Mouse (Mus musculus) ZHBTc4 (cell line): Measurements from ENCODE around the gene Ago3.

Experiments used
- DNase-seq: peaks from one replicate; pipeline ENCODE4 v3.0.0-alpha.2; 2011; ENCODE audit warnings: low read depth, low spot score

Gene Ago3

GRCm38 (mm10) chr4:126423866-126424265 lies 5.5 kb downstream of the Ago3 start:
- DNase-seq = no peak

- no peak for DNase-seq
Measured at GRCm38 (mm10) chr4:126415707-126416106, 13.6 kb downstream of the Ago3 start.

- DNase-seq = no peak
Measured at GRCm38 (mm10) chr4:126412526-126412925, 16.8 kb downstream of the Ago3 start.

DNA sequence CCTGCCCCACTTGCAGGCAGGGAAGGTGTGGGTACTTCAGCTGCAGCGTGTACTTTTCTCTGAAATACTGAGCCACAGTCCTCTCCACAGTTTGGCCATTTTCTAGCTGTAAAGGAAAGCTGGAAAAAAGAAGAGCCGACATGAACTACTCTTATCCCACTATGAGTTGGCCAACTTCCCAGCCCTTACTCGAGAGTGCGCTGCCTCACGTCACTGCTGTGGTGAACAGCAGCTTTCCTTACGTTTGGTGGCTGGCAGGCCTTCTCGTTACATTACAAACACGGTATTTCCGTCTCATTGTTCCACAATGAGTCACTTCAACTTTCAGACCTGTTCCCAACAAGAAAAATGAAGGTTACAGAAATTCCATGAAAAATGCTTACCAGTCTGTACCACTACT lies 57.9 kb downstream of the Ago3 start:
- no peak for DNase-seq

DNA sequence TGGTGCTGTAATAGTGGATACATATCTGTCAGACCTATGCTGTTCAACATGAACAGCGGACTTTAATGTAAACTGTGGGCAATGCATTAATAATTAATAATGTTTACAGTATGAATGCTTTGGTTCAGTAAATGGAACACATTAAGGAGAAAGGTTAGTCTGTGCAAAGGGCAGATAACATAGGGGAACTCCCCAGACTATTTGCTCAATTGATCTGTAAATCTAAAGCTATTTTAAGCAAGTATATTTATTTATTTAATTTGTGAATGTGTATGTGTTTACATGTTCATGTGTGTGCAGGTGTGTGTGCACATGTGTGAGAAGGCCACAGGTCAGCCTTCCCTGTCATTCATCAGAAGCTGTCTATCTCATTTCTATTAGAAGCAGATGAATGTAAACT lies 69.3 kb downstream of the Ago3 start:
- DNase-seq = no peak

DNA sequence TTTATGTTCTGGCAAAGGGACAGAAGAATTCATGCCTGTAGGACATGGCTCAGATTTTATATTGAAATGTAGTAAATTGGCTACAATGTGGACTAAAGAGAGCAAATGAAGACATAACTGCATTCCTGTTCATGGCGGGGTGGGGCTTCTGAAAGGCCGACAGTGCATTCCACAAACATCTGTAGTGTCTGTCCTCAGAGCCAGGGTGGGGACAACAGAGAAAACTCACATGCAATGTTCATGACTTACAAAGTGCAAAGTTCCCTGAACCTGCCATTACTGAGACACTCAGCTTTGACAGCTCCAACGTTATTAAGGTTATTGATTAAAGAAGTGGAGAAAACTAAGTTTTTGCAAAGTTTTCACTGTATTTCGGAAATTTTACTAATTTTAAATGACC lies 85.9 kb downstream of the Ago3 start:
- peak; percentile 46 for DNase-seq

- DNase-seq = peak; percentile 75
Measured at GRCm38 (mm10) chr4:126339461-126339860, 89.9 kb downstream of the Ago3 start.

DNA sequence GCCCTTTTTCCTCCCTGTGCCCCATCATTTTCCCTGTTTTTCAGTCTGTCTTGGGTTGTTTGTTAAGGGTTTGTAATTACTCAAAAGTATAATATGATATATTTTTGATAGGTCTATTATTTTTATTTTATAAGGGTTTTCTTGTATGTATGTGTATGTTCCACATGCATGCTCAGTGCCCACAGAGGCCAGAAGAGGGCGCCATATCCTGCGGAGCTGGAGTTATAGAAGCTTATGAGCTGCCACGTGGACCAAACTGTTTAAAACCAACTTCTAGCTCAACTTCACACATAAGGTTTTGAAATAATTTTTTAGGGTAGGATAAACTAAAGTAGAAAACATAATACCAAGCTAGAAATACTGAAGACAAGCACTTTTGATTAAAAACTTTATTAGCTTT lies 97.0 kb downstream of the Ago3 start:
- DNase-seq = peak; percentile 79

DNA sequence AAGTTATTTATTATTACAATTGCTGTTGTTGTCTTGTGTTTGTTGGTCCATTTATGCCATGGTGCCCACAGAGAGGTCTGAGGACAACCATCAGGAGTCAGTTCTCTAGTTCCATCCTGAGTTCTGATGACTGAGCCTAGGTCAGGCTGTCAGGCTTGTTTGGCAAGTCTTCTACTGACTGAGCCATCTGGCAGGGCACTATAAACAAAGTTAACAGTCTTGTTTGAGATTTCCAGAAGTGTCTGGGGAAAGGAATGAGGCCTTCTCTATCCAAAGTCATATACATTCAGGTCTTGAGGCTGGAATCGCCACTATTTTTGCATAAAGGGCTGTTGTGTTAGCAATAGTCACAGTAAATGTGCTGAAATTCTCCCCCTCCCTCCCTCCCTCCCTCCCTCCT lies 97.6 kb downstream of the Ago3 start:
- no peak for DNase-seq

- no peak for DNase-seq
Measured at GRCm38 (mm10) chr4:126330295-126330694, 99.1 kb downstream of the Ago3 start.

DNA sequence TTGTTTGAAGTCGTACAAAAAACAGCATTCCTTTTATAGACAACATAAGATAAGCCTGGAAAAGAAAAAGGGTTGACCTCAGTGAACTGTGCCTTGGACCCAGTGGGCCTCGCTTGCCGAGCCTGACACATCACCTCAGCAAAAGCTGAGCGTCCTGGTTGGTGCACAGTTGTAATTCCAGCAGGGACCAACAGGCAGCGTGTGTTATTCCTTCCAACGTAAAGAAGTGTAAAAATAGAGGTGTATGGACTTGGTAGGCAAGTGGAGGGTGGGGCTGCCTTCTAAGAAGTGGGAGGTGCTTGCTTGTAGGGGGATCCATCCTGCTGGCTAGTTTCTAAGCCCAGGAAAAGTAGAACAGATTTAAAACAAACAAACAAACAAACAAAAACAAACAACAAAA lies 103.3 kb downstream of the Ago3 start:
- DNase-seq = peak; percentile 70

DNA sequence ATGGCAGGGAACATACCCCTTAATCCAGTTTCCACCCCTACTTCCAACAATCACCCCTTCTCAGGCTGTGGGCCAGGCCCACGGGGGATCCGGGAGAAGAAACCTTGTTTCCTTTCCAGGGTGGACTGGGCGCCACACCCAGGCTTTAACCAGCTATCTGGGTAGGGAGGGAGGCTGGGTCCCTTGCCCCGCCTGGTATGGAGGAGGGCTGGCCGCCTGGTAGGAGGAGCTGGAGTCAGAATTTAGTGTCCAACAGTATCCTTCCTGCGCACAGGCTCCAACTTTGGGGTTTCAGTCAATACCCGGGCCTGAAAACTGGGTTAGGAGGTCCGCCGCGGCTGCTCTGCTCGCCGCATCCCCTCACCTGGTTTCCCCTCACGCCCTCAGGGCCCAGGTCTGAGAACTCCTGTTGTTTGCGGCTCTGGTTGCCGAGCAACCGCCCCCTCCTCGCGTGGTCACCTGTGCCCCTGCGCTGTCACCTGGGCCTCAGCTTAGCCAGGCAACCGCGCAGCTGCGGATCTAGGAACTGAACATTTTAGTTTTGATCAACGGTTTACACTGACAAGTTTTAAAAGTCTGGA lies 104.0 kb downstream of the Ago3 start, which contains the start of gene Tekt2:
Tekt2 (minus strand) TSS at position 408 of the 581 bp plus-strand sequence.
- peak; percentile 49 for DNase-seq

DNA sequence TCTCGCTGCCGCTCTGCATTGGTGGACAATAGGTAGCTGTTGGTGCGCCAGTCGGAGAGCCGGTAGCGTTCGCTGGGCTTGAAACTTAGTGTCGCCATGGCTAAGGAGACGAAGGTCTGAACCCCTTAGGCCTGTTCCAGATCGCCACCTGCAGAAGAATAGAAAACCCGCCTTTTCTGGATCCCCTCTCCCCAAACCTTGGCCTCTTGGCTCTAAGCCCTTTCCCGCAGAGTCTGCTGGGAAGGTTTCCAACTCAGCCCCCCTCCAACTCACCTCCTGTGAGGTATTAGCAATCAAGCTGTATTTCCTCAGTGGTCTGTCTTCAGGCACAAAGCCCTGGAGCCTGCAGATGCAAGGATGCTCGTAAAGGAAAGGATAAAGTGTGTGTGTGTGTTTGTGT lies 104.5 kb downstream of the Ago3 start:
- DNase-seq = no peak

DNA sequence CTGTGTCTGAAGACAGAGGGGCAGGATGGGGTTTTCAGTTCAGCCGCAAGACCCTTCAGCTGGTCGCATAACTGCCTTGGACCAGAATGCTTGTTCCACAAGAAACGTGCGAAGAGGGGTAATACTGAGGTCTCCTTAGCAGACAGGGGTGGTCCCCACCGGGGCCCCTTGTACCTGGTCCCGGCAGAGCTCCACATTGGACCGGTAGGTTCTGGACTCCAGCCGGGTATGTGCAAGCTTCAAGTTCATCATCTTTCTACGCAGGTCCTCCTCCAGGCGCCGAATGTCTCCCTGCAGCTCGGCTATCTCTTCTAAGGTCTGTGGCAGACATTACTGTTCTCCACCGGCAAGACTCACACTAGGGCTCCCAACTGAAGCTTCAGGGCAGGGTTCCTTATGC lies 106.7 kb downstream of the Ago3 start:
- no peak for DNase-seq

- DNase-seq = no peak
Measured at GRCm38 (mm10) chr4:126321854-126322511, 107.4 kb downstream of the Ago3 start.

DNA sequence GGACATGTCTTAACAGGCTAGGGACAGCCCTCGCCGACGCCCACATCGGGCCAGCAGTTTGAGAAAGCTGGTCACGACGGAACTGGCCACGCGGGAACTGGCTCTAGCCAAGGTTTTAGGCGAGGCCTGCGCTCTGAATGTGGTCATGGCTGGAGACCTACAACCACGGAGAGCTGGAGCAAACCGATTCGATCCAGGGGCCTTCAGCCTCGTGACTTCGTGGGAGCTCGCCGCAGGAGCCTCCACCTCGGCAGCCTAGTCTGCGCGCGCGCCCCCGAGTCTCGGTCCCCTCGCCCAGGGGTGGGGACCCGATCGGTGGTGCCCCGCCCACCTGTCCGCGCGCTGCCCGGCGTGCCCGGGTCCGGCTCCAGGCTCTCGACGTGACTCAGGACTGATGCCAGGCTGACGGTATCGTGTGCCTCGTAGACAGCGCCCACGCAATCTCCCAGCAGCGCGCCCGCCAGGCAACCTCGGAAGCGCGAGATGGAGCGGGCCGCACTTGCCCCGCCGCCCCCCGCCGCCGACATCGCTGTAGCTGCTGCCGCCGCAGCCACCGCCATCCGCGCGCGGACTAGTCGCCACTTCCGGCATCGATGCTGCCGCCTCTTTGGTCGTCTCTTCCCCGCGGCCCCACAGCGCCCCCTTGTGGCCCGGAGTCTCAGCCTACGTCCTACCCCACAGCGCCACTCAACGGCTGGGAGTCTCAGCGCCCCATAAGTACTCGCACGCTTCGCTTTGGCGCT lies 108.1 kb downstream of the Ago3 start, which contains the start of gene Adprhl2:
Adprhl2 (minus strand) TSS at position 593 of the 743 bp plus-strand sequence.
- DNase-seq = peak; percentile 99

GRCm38 (mm10) chr4:126319806-126320205 lies 109.5 kb downstream of the Ago3 start:
- no peak for DNase-seq

- DNase-seq = peak; percentile 22
Measured at GRCm38 (mm10) chr4:126316443-126317040, 112.8 kb downstream of the Ago3 start.

DNA sequence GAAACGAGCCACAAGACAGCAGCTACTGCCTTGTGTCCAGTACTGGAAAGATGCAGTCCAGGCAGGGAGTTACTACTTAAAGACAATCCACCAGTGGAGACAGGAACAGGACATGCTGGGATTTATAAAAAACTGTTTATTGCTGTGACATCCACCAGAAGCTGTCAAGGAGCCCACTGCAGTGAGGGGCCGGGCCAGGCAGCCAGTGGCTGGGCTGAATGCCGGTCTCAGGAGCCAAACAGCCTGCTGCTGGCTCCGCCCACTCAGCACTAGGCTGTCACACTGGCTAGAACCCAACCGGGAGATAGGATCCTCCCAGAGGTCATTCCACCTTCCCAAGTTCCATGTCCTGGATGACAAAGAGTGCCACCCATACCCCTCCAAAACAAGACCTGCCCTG lies 113.4 kb downstream of the Ago3 start:
- peak; percentile 57 for DNase-seq

- DNase-seq = no peak
Measured at GRCm38 (mm10) chr4:126314393-126314792, 115.0 kb downstream of the Ago3 start.

DNA sequence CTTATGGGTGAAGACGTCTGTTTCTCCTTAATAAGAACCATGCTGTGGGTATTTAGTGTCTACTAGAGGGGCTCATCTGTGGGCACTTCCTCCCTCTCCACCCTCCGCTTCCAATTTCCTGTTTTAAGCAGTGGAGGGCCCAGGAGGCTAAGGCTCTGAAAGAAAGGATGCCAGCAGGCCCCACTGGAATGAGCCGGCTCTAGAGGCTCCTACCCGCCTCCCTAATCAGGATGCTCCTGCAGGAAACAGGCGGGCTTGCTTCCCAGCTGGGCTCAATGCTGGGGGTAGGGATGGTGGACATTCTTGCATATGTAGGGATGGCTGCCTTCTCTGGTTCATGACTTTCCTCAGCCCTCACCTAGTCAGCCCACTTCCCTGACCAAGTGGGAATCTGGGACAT lies 116.2 kb downstream of the Ago3 start:
- DNase-seq = no peak

DNA sequence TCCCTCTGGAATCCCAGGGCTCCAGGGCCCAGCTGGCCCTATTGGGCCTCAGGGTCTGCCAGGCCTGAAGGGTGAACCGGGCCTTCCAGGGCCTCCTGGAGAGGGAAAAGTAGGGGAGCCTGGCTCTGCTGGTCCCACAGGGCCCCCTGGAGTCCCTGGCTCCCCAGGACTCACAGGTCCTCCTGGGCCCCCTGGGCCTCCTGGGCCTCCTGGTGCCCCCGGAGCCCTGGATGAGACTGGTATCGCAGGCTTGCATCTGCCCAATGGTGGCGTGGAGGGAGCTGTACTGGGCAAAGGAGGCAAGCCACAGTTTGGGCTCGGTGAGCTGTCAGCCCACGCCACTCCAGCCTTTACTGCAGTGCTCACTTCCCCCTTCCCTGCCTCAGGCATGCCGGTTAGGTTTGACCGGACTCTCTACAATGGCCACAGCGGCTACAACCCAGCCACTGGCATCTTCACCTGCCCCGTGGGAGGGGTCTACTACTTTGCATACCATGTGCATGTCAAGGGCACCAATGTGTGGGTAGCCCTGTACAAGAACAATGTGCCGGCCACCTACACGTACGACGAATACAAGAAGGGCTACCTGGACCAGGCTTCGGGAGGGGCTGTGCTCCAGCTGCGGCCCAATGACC lies 117.7 kb downstream of the Ago3 start:
- DNase-seq = no peak
